Mouse (Mus musculus): ENCODE data around the gene 2210016L21Rik. TPM values are rescaled to one million over a fixed set of nuclear protein-coding genes. Genes with fewer than 3 reads are reported as not detected.

2210016L21Rik gene
- polyA plus RNA-seq (2012; rRNA removed), result 10.2 and 13.8 TPM in 2 replicates

GRCm38 (mm10) chr5:114942074-114942765 is at the start of gene 2210016L21Rik:
Gene 2210016L21Rik (plus strand): TSS chr5:114942158.

DNA sequence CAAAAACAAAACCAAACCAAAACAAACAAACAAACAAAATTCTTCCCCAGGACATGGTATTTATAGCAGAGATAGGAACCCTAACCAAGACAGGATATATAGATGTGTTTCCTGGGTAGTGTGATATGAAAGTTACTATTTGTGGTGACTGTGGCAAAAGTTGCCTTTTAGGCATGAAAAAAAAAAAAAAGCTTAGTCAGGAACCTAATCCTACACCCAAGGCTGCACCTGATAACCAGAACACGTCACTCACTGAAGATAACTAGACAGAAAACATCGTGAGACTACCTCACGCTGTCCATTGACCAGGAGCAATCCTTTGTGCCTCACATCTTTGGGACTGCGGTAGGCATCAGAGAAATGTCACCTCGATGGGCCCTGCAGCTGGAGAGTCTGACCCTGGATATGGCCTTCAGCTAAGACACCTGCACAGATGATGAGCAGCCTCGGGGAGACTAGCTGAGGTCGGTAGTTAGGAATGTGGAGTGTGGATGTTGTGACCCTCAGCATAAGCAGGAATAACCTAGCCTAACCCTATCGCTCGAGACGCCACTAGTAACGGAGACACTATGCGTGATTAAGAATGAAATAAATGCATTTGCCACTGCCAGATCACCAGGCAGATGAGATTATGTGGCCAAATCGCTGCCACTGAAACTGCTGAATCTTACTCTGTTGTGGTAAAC is 45.1 kb upstream of the 2210016L21Rik start, which contains the start of gene Oasl2:
Gene Oasl2, plus strand, starts transcription at position 249 of the 686 bp plus-strand sequence.

GRCm38 (mm10) chr5:114922998-114923473 is 18.9 kb upstream of the 2210016L21Rik start, which contains the start of gene Oasl1:
Gene Oasl1 (plus strand): TSS chr5:114923240.

DNA sequence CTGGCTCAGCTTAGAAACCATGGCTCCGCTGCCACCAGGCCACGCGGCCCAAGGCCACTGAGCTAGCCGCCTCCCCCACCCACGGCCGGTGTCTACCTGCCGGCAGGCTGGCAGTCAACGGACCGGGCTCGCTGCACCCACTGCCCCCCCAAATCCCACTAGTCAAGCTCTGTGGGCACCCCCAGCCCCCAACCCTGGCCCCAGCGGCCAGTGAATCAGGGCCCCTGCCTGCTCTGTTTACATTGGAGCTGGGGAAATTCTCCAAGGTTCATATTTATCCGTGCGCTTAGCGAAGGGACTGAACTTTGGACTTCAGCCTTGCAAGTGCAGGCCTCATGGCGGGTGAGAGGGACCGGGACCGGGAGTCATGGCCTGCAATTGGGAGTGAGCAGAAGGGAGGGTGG is 28.9 kb downstream of the 2210016L21Rik start, which contains the start of gene Hnf1a:
Gene Hnf1a, minus strand, starts transcription at position 271 of the 404 bp plus-strand sequence.

Other genes starting within 250 kb of the 2210016L21Rik start
- 4.0 and 6.5 TPM in 2 replicates for gene Tchp, start 234.4 kb upstream of the 2210016L21Rik start, polyA plus RNA-seq (2012; rRNA removed)
- gene Ankrd13a, start 167.5 kb upstream of the 2210016L21Rik start, polyA plus RNA-seq (2012; rRNA removed), result 26.9 and 34.6 TPM in 2 replicates
- 13.2 and 14.2 TPM in 2 replicates for gene Git2, start 166.6 kb upstream of the 2210016L21Rik start, polyA plus RNA-seq (2012; rRNA removed)
- 6.7 and 13.9 TPM in 2 replicates for gene 1500011B03Rik, start 118.7 kb upstream of the 2210016L21Rik start, polyA plus RNA-seq (2012; rRNA removed)
- not detected in 2 replicates for gene 4930519G04Rik, start 88.5 kb upstream of the 2210016L21Rik start, polyA plus RNA-seq (2012; rRNA removed)
- not detected in 2 replicates for gene Gm9936, start 83.5 kb upstream of the 2210016L21Rik start, polyA plus RNA-seq (2012; rRNA removed)
- gene Oasl2, start 45.2 kb upstream of the 2210016L21Rik start, polyA plus RNA-seq (2012; rRNA removed), result 2.3 and 3.3 TPM in 2 replicates
- gene Oasl1, start 18.9 kb upstream of the 2210016L21Rik start, polyA plus RNA-seq (2012; rRNA removed), result 63.9 and 113 TPM in 2 replicates
- 6.2 and 7.3 TPM in 2 replicates for gene Hnf1a, start 28.9 kb downstream of the 2210016L21Rik start, polyA plus RNA-seq (2012; rRNA removed)
- 44.3 and 46.2 TPM in 2 replicates for gene Sppl3, start 69.0 kb downstream of the 2210016L21Rik start, polyA plus RNA-seq (2012; rRNA removed)
- not detected in 2 replicates for gene Gm10401, start 156.1 kb downstream of the 2210016L21Rik start, polyA plus RNA-seq (2012; rRNA removed)
- gene Acads, start 177.2 kb downstream of the 2210016L21Rik start, polyA plus RNA-seq (2012; rRNA removed), result 62.0 and 69.5 TPM in 2 replicates
- 14.9 and 15.3 TPM in 2 replicates for gene Unc119b, start 192.8 kb downstream of the 2210016L21Rik start, polyA plus RNA-seq (2012; rRNA removed)
- 32.7 and 34.7 TPM in 2 replicates for gene Mlec, start 216.0 kb downstream of the 2210016L21Rik start, polyA plus RNA-seq (2012; rRNA removed)

Data from stomach, adult 2 months (tissue).